Mouse (Mus musculus): ENCODE measurements around the gene Cyp2j12.
"Not testable (repeated sequence)": the region's sequence is repeated elsewhere in the genome, so short reads cannot be mapped to it uniquely, and the experiment has no call there.

The Cyp2j12 gene

GRCm38 (mm10) chr4:96140732-96141467, at the start of gene Cyp2j12:
Cyp2j12 (minus strand) TSS chr4:96141152.
- DNase-seq = no peak

DNA sequence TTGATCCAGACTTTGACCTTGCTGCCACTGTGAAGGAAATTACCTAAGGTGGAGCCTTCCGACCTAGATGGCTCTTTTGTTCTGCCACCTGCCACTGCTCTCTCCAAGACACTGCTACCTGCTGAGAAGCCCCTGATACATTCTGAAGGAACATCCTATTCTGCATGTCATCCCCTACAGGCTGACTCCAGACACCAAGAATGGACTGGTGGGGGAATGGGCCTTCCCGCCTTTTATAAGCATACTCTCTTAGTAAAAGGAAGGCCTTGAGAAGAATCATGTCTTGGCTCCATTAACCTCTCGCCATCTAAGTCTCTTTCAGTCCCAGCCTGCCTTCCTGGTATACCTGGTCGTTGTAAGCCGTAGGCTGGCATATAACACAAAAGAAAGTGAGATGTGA, 48.4 kb upstream of the Cyp2j12 start:
- not testable (repeated sequence) for DNase-seq

GRCm38 (mm10) chr4:96188671-96189070, 47.7 kb upstream of the Cyp2j12 start:
- not testable (repeated sequence) for DNase-seq

- DNase-seq = not testable (repeated sequence)
These were observed 47.2 kb upstream of the Cyp2j12 start for GRCm38 (mm10) chr4:96188146-96188545.

DNA sequence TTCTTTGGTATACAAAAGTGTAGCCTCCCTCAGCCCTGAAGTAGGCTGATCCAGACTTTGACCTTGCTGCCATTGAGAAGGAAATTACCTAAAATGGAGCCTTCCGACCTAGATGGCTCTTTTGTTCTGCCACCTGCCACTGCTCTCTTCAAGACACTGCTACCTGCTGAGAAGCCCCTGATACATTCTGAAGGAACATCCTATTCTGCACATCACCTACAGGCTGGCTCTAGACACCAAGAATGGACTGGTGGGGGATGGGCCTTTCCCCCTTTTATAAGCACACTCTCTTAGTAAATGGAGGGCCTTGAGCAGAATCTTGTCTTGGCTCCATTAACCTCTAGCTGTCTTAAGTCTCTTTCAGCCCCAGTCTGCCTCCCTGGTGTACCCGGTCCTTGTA, 43.8 kb upstream of the Cyp2j12 start:
- not testable (repeated sequence) for DNase-seq

DNA sequence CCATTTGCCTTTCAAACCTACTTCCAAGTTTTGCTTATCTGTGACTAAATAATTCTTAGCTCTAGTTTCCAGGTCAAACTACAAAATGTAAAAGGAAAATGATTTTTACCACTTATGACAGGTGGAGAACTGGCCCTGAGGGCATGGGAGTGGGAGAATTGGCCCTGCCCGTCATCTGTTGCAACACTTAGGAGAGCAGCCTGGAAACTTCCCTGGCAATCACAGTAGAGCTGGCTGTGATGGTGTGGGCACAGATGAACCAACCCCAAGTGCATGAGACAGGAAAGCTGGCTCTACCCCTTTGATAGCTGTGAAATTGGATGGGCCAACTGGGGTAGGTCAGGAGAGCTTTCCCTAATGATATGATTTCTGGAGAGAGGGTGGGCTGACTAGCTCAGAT, 21.9 kb upstream of the Cyp2j12 start:
- DNase-seq = no peak

- no peak for DNase-seq
These were observed 20.6 kb upstream of the Cyp2j12 start for GRCm38 (mm10) chr4:96161575-96161974.

- no peak for DNase-seq
These were observed 1.7 kb downstream of the Cyp2j12 start for GRCm38 (mm10) chr4:96139226-96139625.

- no peak for DNase-seq
These were observed 6.7 kb downstream of the Cyp2j12 start for GRCm38 (mm10) chr4:96134246-96134645.

DNA sequence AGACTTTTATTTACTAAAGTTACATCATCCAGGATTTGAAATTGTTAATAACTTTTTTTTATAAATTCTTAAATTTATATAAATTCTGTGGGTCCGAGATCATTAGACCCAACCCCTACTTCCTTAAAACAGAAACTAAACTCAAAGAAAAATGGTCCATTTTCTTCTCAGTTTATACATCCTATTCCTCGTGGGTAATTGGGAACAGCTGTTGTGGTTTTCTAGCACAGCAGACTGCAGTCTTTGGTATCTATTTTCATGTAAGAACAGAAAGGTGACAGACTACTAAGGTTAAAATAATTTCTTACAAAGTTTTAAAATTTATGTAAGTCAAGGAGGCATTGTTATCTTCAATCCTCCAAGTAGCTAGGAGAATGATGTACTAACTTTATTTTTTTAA, 44.1 kb downstream of the Cyp2j12 start:
- DNase-seq = no peak

- DNase-seq = no peak
These were observed 49.1 kb downstream of the Cyp2j12 start for GRCm38 (mm10) chr4:96091869-96092268.

GRCm38 (mm10) chr4:96089356-96090048, 51.5 kb downstream of the Cyp2j12 start:
- not testable (repeated sequence) for DNase-seq

- DNase-seq = no peak
These were observed 62.6 kb downstream of the Cyp2j12 start for GRCm38 (mm10) chr4:96078308-96078707.

DNA sequence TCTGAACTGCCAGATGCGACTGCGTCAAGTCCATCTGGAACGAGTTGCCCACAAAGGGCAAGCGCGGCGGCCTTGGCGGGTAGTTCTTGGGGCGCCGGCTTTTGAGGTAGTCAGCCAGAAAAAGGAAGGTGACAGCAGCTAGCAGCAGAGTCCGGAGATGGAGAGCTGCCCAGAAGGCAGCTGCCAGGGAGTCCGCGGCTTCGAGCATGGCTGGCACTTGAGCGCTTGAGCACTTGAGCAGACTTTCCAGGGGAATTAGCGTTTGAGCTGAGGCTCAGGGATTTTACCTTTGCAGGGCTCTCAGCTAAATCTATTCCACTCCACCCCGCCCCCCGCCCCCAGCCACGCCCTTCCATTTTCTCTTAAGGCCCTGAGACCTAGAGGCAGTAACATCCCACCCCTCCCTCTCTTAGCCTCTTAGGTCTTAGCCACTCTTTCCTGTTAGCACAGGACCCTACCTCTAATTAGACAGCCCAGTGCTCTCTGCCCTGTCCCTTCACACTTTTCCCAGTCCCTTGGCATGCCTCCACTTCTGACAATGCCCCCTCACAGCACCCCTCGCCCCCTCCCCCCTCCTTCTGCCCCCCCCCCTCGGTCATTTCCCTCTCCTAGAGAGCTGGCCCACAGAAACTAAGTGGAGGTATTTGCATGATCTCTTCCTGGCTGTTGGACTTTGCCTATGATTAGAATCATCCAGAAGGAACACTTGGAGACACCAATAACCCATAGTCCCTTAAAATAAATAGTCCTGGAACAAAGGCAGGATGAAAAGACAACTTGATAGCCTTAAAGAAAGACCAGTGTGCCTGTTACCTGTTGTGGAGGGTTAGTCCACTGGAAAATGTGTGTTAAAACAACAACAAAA, 63.5 kb downstream of the Cyp2j12 start, which contains the start of gene Cyp2j13:
Cyp2j13 (minus strand) TSS at position 286 of the 865 bp plus-strand sequence.
- no peak for DNase-seq

DNA sequence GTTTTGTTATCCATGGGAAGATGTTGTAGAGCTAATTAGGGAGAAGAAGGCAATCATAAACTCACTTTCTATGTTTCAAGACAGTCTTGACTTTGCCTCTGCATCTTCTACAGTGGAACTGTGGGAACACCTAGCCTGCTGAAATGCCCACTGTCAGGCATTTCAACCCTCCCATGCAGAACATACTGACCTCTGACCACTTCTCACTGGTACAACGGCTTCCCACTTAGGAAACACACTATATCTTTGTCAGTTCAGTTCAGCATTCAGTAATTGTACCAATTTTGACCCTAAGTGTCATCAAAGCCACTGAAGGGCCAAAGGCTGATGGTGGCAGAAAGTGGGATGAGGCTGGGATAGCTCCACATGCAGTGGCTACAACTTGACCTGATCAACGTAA, 78.9 kb downstream of the Cyp2j12 start:
- no peak for DNase-seq

- no peak for DNase-seq
These were observed 80.8 kb downstream of the Cyp2j12 start for GRCm38 (mm10) chr4:96060106-96060505.

Data from thymus, postnatal 36 days (tissue).